Mouse (Mus musculus) right cerebral cortex, postnatal 36 days (tissue): ENCODE results near the gene Mybbp1a.

ENCODE experiments used
- DNase-seq, 2 experiments: peaks; one replicate each; pipeline ENCODE4 v3.0.0; 2022; ENCODE audit warnings: low spot score in 2 of 2, mixed read lengths in 1 of 2

The Mybbp1a gene

DNA sequence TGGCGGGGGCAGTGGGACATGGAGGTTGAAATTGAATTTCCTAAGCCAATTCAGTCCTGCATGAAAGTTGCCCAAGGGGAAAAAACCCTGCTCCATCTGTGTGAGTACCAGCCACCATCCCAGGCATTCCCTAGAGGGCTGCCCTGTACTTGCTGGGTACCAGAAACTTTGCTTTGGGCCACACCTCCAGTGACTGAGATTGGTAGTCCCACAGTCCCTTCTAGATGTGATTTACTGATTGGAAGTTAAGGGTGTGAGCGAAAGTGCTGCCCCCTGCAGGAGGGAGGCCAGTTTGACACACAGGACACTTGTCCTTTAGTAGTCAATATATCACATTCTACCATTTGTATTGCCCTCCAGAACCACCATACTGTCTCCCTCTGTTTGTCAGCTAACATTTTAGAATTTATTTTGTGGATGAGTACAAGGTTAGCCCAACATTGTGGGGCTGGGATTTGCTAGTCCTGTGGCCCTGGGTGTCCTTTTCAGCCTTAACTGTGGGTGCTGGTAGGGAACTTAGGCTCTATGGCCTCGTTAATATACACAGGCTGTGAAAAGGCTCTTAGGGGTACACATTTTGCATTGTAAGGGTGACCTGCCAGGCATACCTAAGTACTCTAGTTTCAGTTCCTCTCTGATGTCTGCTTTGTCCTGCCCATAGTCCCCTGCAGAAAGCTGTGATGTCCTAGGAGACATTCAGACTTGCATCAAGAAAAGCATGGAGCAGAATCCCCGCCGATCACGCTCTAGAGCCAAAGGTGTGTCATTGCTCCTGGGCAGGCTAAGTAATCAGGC is 5.4 kb downstream of the Mybbp1a start:
- DNase-seq = no peak

DNA sequence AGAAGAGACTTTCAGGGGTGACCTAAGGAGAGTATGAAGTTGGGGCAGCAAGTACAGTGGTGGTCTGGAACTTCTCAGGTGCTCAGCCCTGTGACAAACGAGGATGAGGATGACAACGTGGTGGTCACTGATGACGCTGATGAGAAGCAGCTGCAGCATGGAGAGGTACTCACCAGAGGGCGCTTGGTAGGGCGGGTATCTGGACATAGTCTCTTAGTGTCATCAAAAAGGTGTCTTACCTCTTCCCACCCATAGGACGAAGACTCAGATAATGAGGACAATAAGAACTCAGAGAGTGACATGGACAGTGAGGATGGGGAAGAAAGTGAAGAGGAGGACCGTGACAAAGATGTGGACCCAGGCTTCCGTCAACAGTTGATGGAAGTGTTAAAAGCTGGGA is 6.3 kb downstream of the Mybbp1a start:
- DNase-seq = no peak

DNA sequence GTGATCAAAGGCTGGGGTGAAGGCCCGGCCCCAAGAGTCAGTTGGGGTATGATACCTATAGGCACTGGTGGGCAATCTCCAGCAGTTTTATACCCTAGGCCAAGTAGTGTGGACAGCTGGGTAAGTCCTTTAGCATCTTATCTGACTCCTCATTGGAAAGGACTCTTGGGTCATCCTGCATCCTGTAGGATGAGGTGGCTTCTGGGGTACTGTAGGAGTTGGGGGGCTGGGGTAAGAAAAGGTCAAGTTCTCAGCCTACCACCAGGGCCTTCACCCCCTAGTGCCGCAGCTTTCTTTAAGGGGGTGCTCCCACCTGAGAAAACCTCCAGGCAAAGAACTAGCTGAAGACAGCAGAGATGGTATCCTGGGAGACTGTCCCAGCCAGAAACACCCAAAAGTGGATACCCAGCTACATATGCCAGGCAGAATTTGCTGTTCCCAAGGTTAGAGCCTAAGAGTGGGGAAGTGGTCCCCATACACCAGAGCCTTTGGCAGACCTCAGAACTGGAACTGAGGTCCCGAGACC is 11.0 kb downstream of the Mybbp1a start:
- DNase-seq = no peak

DNA sequence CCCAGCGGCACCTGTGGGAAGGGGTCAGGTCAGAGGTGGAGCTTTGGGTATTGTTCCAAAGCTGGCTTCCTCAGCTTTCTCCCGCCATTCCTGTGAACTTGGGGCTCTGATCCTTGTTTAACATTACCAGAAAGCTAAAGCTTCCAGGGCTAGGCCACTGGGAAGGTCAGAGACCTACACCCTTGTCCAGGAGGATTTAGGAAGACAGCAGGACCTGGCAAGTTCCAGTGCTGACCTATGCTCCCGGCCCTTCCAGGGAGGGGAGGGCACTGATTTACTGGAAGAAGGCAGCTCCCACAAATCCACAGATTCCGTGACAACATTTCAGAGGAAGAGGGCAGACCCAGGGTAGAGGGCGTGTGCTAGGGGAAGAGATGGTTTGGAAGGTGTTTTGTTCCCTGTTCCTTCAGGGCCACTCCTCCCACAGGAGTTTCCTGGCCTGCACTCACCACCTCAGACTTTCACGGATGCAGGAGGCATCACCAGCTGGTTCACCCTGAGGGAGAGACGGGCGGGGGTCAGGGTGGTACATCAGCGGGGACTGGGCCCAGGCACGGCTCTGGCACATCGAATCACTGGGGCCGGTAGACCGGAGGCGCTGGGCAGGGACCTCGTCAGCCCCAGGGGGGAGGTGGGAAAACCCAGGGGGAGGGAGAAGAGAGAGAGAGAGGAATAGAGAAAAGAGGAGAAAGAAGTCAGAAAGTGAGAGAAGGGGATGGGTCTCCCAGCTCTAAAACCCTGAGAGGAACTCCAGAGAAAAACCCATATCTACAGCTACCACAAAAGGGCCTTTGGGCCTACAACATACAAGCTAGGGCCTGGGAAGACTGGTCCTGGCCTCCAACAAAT is 12.2 kb downstream of the Mybbp1a start:
- DNase-seq = no peak

DNA sequence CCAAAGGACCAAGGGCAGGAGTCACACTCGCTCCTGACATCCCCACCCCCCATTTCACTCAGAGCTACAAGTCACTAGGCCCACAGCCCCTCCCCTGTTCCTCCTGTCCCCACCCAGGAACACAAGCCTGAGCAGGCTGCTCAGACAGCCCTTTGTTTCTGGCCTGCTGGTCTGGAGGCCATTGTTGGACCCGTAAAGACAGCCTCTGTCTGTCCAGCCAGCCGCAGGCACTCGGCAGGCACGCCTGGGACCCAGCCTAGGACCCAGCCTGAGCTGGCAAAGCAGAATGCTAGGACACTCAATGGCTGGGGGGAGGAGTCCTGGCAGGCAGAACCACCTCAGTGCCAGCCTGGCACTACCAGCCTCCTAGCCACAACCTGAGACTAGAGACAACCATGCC is 14.5 kb downstream of the Mybbp1a start:
- peak; percentile 55 to 58 for DNase-seq

DNA sequence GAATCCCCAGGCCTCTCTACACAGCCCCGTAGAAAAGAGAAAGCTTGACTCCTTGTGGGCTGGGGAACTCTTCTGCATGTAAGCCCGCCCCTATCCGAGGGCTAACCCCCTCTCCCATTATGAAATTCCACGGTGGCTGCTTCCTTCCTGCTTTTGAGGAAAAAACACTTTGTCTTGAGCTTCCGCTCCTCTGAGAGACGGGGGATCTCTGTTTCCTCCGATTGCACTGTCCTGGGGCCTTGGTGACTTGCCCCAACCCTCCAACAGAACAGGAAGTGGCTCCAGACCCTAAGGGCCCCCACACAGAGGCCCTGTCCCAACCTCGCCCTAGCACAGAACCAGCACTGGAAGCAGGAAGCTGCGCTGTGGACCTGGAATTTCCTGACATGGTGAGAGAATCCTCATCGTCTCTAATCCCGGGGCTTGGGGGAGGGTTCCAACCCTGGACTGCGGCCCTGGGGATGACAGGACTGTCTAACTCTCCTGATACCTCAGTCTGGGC is 16.9 kb downstream of the Mybbp1a start:
- DNase-seq = no peak

DNA sequence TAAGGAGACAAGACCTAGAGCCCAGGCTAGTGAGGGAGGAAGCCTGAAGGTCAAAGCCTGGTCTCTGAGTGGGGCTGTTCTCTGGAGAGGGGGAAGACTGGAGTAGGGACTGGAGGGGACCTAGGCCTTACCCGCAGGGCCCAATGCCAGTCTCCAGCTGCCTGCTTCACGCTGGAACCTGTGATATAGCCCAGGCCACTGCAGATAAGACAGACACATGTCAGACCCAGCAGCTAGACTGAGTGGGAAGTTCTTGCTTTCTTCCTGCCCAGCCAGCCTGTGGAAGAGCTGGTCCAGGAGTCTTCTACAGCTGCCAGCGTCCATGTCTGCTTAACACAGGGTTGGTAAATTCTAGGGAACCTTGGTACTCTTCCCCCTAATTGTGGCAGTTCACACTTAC is 17.3 kb downstream of the Mybbp1a start:
- DNase-seq = no peak

DNA sequence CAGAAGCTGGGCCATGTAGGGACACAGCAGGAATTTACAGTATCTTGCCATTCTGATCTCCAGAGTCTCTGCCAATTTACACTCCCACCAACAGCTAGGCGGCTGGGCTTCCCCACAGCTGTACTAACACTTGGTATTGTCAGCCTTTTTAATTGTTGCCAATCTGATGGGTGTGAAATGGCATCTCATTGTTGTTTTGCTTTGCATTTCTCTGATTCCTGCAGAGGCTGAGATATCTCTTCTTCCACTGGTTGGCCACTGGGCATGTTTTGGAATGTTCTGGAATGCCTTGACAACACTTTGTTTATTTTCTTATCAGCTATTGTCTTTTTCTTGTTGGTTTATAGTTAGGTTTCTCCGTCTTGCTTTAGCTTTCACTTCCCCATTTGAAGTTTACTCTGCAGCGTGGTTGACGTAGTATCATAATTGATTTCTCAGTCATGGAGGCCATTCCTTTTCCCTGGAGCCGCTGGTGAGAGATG is 20.4 kb downstream of the Mybbp1a start:
- DNase-seq = no peak

DNA sequence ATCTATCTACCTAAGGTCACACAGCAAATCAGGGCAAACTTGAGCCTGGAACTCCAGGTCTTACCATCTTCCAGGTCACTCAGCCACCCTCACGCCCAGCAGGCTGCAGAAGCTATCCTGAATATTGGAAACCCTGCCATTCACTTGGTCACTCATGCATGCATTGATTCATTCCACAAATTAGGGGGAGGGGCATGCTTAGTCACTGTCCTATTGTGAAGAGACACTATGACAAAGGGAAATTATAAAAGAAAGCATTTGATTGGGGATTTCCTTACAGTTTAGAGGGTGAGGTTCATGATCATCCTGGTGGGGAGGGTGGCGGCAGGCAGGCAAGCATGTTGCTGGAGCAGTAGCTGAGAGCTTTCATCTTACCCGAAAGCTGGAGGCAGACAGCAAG is 23.7 kb downstream of the Mybbp1a start:
- DNase-seq = no peak

DNA sequence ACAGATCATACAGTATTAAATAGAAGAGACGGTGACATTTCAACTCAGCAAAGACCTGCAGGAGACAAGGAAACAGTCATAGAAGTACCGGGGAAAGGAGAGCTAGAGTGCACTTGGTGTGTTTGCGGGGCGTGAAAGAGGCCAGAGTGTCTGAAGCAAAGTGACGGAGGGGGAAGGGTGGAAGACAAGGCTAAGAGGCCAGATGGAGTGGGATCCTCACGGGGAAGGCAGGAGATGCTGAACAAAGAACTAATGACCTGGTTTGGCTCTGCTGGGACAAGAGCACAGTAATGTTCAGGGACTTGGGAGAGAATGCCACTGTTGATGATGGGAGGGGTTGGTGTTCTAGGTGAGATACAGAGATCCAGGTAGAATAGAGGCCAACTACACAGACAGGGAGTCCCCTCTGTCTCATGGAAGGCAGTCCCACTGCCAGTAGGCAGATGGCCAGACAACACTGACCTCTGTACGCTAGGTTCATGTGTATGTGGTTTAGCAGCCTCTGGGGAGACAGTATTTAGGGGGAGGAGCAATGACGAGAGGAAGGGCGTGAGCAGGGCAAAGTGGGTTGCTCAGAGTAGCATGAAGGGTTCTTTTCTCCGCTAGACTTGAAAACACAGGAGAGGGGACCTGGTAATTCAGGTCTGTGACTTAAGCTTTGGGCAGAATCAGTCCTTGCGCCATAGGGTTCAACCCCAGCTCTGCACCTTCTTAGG is 25.0 kb downstream of the Mybbp1a start:
- no peak for DNase-seq

DNA sequence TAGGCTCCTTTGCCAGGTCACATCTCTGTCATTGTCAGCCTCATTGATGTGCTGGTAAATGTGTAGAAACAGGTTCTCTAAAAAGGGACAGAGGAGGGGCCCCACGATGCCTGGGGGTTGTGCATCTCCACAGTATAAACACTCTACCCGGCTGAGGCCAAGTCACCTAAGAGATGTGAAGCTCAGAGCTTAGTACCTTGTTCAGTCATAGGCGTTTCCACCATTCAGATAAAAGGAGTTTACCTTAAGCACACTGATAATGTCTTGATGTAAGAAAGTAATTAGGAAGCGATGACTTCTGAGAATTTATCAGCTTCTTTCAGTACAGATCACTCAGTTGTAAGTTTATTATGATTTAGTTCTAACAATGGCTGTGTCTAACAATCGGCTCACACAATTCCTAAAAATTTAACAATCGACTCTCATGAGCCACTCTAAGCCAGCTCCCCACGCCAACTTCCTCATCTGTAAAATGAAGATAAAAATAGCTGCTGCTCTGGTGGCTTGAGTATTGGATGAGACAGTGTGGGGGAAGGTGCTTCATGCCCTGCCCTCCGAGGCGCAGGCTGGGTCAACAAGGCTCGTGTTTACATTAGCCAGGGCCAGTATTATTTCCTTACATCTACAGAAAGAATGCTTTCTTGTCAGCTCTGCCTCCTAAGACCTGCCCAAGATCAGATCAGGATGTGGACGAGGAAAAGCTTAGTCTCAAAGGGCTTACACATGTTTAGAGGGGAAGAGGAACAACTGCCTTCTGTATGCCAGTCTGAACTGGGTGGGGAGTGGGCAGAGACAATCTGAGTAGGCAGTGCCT is 25.7 kb downstream of the Mybbp1a start:
- DNase-seq = no peak

DNA sequence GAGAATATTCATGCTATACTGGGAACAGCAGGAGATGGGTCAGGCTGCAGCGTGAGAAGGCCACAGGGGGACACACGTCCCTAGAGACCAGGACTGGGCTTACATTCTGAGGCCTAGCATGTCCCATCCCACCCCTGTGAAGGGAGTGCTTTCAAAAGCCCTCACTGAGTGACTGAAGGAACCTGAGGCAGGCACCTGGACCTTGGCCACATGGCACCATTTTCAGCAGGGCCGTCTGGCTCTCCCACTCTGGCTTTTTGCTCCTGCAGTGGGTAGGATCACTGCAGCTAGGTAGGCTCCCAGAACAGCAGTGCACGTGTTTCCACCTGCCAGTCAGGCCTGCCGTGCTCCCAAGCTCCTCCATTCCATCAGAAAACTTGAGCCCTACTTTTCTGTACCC is 27.4 kb downstream of the Mybbp1a start:
- DNase-seq = no peak

DNA sequence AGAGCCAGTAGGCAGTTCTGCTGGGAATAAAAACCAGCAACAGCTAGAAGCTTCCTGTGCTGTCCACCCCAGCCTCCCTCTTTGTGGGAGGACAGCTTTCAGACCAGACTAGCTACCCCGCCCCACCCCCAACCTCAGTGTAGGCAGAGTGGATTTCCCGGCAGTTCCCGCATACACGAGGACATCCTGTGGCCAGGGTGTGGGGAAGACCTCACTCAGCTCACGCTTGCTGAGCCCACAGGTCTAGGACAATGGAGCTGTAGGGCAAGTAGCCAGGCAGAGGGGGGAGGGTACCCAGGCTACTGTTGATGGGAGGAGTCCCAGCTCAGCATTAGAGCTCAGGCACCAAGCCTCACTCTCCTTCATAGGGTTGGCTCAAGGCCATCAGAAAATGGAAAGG is 28.1 kb downstream of the Mybbp1a start:
- peak; percentile 30 to 54 for DNase-seq

DNA sequence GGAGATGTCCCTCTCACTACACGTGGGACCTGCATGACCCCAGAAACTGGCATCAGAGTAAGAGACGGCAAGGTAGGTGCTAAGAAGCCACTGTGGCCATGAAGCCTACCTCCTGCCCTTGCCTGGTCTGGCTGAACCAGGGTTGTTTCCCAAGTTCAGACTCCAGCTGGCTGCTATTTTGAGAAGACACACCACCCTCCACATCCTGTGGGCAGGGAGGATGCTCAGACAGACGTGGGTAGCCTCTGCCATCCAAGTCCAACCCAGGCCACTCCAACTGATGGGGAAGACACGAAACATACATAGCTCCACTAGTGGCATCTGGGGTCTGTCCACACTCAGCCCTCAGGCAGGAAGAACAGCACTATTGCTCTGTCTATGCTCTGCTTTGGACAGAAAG is 28.8 kb downstream of the Mybbp1a start:
- no peak for DNase-seq

DNA sequence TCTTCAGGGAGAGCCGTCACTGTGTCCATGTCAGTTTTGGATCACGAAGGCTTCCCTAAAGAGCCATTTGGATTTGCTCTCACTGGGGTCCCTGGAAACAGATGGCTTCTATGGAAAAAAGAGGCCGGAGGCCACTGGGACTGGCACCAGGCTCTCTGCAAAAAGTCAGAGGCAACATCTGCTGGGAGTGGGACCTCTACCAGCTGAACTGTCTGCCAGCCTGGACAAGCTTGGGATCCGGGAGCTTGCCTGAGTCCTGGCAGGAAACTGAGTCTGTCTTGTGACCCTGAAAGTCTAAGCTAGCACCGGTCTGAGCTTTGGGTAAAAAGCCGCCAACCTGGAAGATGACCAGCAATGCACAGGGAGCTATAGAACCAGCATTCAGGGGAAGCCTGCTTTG is 30.2 kb downstream of the Mybbp1a start:
- no peak for DNase-seq

DNA sequence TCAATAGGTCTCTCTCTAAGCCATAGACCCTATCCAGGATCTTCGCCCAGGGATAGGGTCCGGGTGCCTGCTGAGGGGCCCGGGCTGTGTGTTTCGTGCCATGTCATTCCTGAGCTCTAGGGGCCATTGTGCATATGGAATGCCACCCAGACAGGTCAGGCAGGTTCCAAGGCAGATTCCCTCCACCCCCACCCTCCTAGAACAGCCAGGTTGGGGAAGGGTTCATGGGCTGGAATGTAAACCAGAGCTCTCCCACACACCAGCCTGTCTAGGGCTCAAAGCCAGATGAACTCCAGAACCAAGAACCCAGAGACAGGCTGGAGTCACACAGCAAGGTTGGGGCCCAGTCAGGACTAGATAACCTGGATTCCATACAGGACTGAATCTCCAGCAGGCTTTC is 32.4 kb downstream of the Mybbp1a start:
- no peak for DNase-seq

DNA sequence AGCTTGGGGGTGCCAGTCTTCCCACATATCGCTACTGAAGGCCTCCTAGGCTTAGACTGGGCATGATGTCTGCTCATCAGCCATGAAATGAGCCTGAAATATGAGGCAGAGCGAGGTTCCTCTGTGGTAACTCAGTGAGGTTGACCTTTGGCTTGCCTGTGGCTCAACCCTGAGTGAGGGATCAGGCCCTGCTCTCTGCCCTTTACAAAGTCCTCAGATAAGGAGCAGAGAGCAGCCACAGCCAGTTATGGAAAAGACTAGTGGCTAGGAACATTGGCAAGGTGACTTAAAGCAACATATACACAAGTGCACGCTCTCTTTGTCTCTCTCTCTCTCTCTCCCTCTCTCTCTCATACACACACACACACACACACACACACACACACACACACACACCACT is 33.8 kb downstream of the Mybbp1a start:
- DNase-seq = no peak

DNA sequence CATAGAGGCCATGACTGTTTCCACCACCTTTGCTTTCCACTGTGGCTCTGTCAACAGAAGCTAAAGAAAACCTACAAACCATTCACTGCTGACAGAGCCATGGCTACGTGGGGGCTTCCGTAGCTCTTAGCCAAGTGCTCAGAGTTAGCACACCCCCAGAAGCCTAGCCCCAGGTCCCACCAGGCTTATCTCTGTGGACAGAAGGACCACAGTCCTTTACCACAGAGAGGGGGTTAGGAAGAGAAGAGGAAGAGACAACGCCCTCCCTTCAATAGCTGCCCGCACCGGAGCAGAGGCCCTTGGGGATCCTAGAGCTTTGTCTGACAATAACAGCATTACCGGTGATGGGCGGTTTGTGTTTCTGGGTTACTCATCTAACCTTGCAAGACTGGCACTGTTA is 34.3 kb downstream of the Mybbp1a start:
- no peak for DNase-seq

DNA sequence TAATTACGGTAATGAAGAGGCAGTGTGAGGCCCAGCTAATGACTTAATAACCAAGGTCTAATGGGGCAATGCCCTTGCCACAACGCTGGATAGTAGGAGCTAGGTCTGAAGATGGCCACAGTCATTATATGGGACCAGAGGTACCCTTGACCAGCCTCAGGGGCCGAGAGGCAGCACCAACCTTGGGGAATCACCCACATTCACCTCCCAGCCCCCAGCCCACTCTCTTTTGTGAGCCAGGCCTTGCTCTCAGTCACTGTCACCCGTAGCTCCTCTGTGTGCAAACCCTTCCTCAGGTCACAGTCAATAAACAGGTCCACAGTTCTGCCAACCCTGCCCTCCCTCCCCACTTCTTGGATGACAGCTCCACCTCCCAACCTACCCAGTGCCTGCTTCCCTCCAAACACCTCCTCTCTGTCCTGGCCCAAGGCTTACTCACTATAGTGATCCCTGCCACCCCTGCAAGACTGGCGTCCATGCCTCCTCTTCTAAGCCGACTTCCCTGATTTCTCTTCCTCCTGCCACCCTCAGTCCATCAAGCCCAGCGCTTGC is 35.0 kb downstream of the Mybbp1a start:
- DNase-seq = no peak

DNA sequence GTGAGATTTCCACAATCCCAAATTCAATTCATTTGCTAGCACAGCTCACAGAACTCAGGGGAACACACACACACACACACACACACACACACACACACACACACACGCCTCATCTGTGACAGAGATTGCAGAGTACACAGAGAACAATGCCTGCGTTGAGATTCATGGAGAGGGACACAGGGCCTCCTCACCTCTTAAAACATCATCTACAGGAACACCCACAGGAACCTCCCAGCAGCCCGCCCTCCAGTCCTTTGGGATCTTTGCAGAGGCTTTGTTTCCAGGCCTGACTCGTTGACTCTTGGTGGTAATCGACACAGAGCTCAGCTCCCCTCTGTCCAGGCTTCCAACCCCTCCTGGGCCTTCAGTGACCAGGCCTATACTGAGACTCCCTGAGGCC is 36.0 kb downstream of the Mybbp1a start:
- no peak for DNase-seq

DNA sequence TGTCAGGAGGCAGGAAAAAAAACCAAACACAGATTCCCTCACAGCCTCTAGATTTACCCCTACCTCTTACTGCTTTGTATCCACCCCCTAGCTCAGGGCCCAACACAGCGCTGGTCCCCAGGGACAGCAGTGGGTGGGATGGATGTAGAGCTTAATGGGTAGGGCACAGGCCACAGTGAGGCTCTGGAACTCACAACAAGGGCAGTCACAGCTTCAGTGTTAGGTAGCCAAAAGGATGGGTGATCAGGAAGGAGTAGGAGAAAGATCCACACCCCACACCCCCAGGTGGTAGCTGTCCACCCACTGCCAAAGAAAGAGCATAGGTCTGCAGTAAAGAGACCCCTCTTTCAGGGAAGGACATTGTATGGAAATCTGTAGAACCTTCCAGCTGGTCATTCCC is 36.5 kb downstream of the Mybbp1a start:
- DNase-seq = no peak
